Mouse (Mus musculus) neural tube, embryonic 11.5 days (tissue): ENCODE results near the gene Nop53. TPM values are rescaled to one million over a fixed set of nuclear protein-coding genes. Genes with fewer than 3 reads are reported as not detected.

Source experiments
- ATAC-seq: fragments of 200-750 bp; cut with Nextera tagmentation; 2 replicates; pipeline ENCODE4 v1.8.0; 2017; ENCODE audit warnings: moderate number of reproducible peaks, mild to moderate bottlenecking, moderate TSS enrichment, moderate library complexity; ENCODE audit not compliant: insufficient read depth, low FRiP score, low TSS enrichment
- DNase-seq: peaks from one replicate; pipeline ENCODE4 v3.0.0-alpha.2; 2015; ENCODE audit warnings: low spot score
- H3K27ac ChIP-seq: fragments of 300-500 bp; sonication (generic); 2 replicates; pipeline ENCODE4 v1.5.1; 2014; ENCODE audit warnings: low read depth, mild to moderate bottlenecking, low read length
- H3K27me3 ChIP-seq: fragments of 300-500 bp; sonication (generic); 2 replicates; pipeline ENCODE4 v1.6.1; 2014; ENCODE audit warnings: mild to moderate bottlenecking, low read length, mixed read lengths; ENCODE audit not compliant: control insufficient read depth, insufficient read depth
- H3K36me3 ChIP-seq: fragments of 300-500 bp; sonication (generic); 2 replicates; pipeline ENCODE4 v1.6.1; 2014; ENCODE audit warnings: mild to moderate bottlenecking, low read length, moderate library complexity, mixed read lengths; ENCODE audit not compliant: control insufficient read depth, insufficient read depth
- H3K4me1 ChIP-seq: fragments of 300-500 bp; sonication (generic); 2 replicates; pipeline ENCODE4 v1.6.1; 2014; ENCODE audit warnings: low read length, mixed read lengths; ENCODE audit not compliant: control insufficient read depth, insufficient read depth
- H3K4me2 ChIP-seq: fragments of 300-500 bp; sonication (generic); 2 replicates; pipeline ENCODE4 v1.6.1; 2014; ENCODE audit warnings: low read depth, mild to moderate bottlenecking, moderate library complexity
- H3K4me3 ChIP-seq: fragments of 300-500 bp; sonication (generic); 2 replicates; pipeline ENCODE4 v1.5.1; 2014; ENCODE audit warnings: low read depth, low read length
- H3K9ac ChIP-seq: fragments of 300-500 bp; sonication (generic); 2 replicates; pipeline ENCODE4 v1.6.1; 2014; ENCODE audit warnings: mild to moderate bottlenecking, low read length
- H3K9me3 ChIP-seq: fragments of 300-500 bp; sonication (generic); 2 replicates; pipeline ENCODE4 v1.6.1; 2016; ENCODE audit warnings: low read length; ENCODE audit not compliant: control insufficient read depth
- WGBS: fragments of 180-500 bp; shearing (Covaris S2); extraction: QIAGEN DNeasy Blood & Tissue Kit; methylation state at CpG from one replicate; pipeline ENCODE4 v1.1.7; 2014; 5-methylcytosine and 5-hydroxymethylcytosine counted together
- polyA plus RNA-seq: library from polyadenylated mRNA; unstranded; fragments of >200 nt; fragmentation: Nextera tagmentation; extraction: Ambion mirVana; gene quantifications from 2 replicates; pipeline ENCODE4 v1.2.1, GENCODE M21; 2014

Gene Nop53
- polyA plus RNA-seq, 1 experiment from 2014 or later = 182 TPM

GRCm38 (mm10) chr7:15962311-15963288 lies 16.7 kb upstream of the Nop53 start:
- H3K27me3 ChIP-seq = no peaks in the 10 kb centered on the region
- H3K9me3 ChIP-seq = no peaks in the 10 kb centered on the region
- DNase-seq = no peak
- H3K4me1 ChIP-seq = 0 out of 2 replicates have a peak, but pooled peaks cover 12% of the 10 kb centered on the region
- 45% methylated on average over 12 of the region's 12 CpGs for WGBS
- no peaks in the 10 kb centered on the region for H3K36me3 ChIP-seq
- H3K4me3 ChIP-seq = no peak overlapping the region
- ATAC-seq = no peak
- H3K27ac ChIP-seq = no peak overlapping the region
- no peak overlapping the region for H3K4me2 ChIP-seq
- no peak overlapping the region for H3K9ac ChIP-seq

GRCm38 (mm10) chr7:15961798-15962197 lies 15.9 kb upstream of the Nop53 start:
- Histone ChIP-seq H3K27ac (no peak overlapping the region), H3K9me3 (no peaks in the 10 kb centered on the region), H3K36me3 (no peaks in the 10 kb centered on the region), H3K9ac (no peak overlapping the region), H3K4me3 (no peak overlapping the region), H3K4me2 (no peak overlapping the region), H3K27me3 (no peaks in the 10 kb centered on the region), H3K4me1 (0 out of 2 replicates have a peak, but pooled peaks cover 12% of the 10 kb centered on the region)
- DNase-seq = no peak
- ATAC-seq = no peak
- WGBS = 88% methylated on average over 7 of the region's 7 CpGs

- Histone ChIP-seq H3K36me3 (no peaks in the 10 kb centered on the region), H3K27ac (no peak overlapping the region), H3K9me3 (no peaks in the 10 kb centered on the region), H3K4me2 (no peak overlapping the region), H3K4me1 (0 out of 2 replicates have a peak, but pooled peaks cover 12% of the 10 kb centered on the region), H3K9ac (no peak overlapping the region), H3K27me3 (no peaks in the 10 kb centered on the region), H3K4me3 (no peak overlapping the region)
- DNase-seq (no peak), ATAC-seq (no peak)
- WGBS = 69% methylated on average over 4 of the region's 4 CpGs
Observed at GRCm38 (mm10) chr7:15961239-15961638, 15.4 kb upstream of the Nop53 start.

- H3K9me3 ChIP-seq = no peaks in the 10 kb centered on the region
- peak; percentile 8; the same call in 1 of the 2 replicates for ATAC-seq
- no peak overlapping the region for H3K9ac ChIP-seq
- H3K27me3 ChIP-seq = no peaks in the 10 kb centered on the region
- no peak overlapping the region for H3K27ac ChIP-seq
- no peak overlapping the region for H3K4me3 ChIP-seq
- H3K4me2 ChIP-seq = no peak overlapping the region
- WGBS = 53% methylated on average over 4 of the region's 4 CpGs
- DNase-seq = no peak
- H3K4me1 ChIP-seq = 0 out of 2 replicates have a peak, but pooled peaks cover 12% of the 10 kb centered on the region
- H3K36me3 ChIP-seq = no peaks in the 10 kb centered on the region
Observed at GRCm38 (mm10) chr7:15960691-15961090, 14.8 kb upstream of the Nop53 start.

- Histone ChIP-seq H3K4me1 (0 out of 2 replicates have a peak, but pooled peaks cover 6% of the 10 kb centered on the region), H3K9ac (no peak overlapping the region), H3K4me3 (no peak overlapping the region), H3K36me3 (no peaks in the 10 kb centered on the region), H3K4me2 (no peak overlapping the region), H3K9me3 (no peaks in the 10 kb centered on the region), H3K27ac (no peak overlapping the region), H3K27me3 (no peaks in the 10 kb centered on the region)
- 73% methylated on average over 5 of the region's 5 CpGs for WGBS
- ATAC-seq (no peak), DNase-seq (no peak)
Observed at GRCm38 (mm10) chr7:15956143-15956542, 10.3 kb upstream of the Nop53 start.

GRCm38 (mm10) chr7:15955509-15955908 lies 9.6 kb upstream of the Nop53 start:
- Histone ChIP-seq H3K4me2 (peak overlapping the region; percentile 27), H3K36me3 (no peaks in the 10 kb centered on the region), H3K9ac (peak overlapping the region; percentile 0; the same call in 1 of the 2 replicates), H3K27me3 (no peaks in the 10 kb centered on the region), H3K4me1 (0 out of 2 replicates have a peak, but pooled peaks cover under 1% of the 10 kb centered on the region), H3K9me3 (no peaks in the 10 kb centered on the region), H3K27ac (no peak overlapping the region), H3K4me3 (no peak overlapping the region)
- WGBS = 21% methylated on average over 7 of the region's 7 CpGs
- ATAC-seq = no peak
- no peak for DNase-seq

GRCm38 (mm10) chr7:15954978-15955443 lies 9.1 kb upstream of the Nop53 start:
- no peaks in the 10 kb centered on the region for H3K36me3 ChIP-seq
- H3K4me3 ChIP-seq = peak overlapping the region; percentile 10; the same call in 1 of the 2 replicates
- H3K4me2 ChIP-seq = peak overlapping the region; percentile 27
- peak; percentile 58 for DNase-seq
- H3K27ac ChIP-seq = no peak overlapping the region
- no peaks in the 10 kb centered on the region for H3K27me3 ChIP-seq
- H3K9ac ChIP-seq = peak overlapping the region; percentile 0; the same call in 1 of the 2 replicates
- WGBS = 4% methylated on average over 19 of the region's 21 CpGs
- H3K9me3 ChIP-seq = no peaks in the 10 kb centered on the region
- H3K4me1 ChIP-seq = no peaks in the 10 kb centered on the region
- peak; percentile 64; the same call in 1 of the 2 replicates for ATAC-seq

- H3K27me3 ChIP-seq = no peaks in the 10 kb centered on the region
- no peak overlapping the region for H3K9ac ChIP-seq
- no peak overlapping the region for H3K4me3 ChIP-seq
- no peaks in the 10 kb centered on the region for H3K9me3 ChIP-seq
- no peak overlapping the region for H3K27ac ChIP-seq
- ATAC-seq (no peak), DNase-seq (no peak)
- no peak overlapping the region for H3K4me2 ChIP-seq
- WGBS = 89% methylated on average over 7 of the region's 7 CpGs
- H3K36me3 ChIP-seq = no peaks in the 10 kb centered on the region
- no peaks in the 10 kb centered on the region for H3K4me1 ChIP-seq
Observed at GRCm38 (mm10) chr7:15954436-15954835, 8.6 kb upstream of the Nop53 start.
